Mouse (Mus musculus): ENCODE data around the gene Ppm1a. TPM values are rescaled to one million over a fixed set of nuclear protein-coding genes. Genes with fewer than 3 reads are reported as not detected.

Ppm1a gene
- polyA plus RNA-seq (2014; fragmentation: Nextera tagmentation; extraction: Ambion mirVana) = 109 and 125 TPM in 2 replicates

DNA sequence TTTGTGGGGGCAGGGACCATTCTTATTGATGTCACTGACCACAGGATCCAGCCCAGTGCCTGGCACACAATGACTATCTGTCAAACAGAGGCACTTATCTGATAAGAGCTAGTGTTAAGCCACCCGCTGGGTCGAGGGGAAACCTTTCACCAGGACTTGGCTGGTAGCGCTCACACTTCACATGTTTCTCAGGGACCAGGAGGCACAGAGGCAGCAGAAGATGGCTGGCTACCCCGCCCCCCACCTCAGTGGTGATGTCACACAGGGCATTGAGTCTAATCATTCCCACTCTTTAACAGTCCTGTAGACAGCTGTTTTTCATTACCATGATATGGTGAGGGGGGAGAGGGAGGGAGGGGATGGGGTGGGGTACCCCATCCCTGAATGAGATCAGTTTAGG, at the start of gene Ppm1a:
Ppm1a (plus strand) TSS at position 370 of the 400 bp plus-strand sequence.
- Histone ChIP-seq H3K9me3 (ENCODE audit: control insufficient read depth, low read length) (no peaks in the 10 kb centered on the region), H3K4me2 (replicated peaks) (no peak within 1 kb of the TSS), H3K9ac (no peak within 1 kb of the TSS), H3K36me3 (replicated peaks; ENCODE audit: control insufficient read depth, insufficient read depth) (no peaks in the 10 kb centered on the region), H3K27me3 (ENCODE audit: control insufficient read depth, insufficient read depth, low read length) (no peaks in the 10 kb centered on the region), H3K27ac (no peak within 1 kb of the TSS), H3K4me3 (replicated peaks; ENCODE audit: low read length) (no peak within 1 kb of the TSS), H3K4me1 (replicated peaks; ENCODE audit: control insufficient read depth, insufficient read depth, low read length) (peaks cover 4% of the 10 kb centered on the region)
- DNase-seq (ENCODE audit: low spot score) (no peak), ATAC-seq (ENCODE audit: low FRiP score) (no peak)
- WGBS = 7% methylated on average over 4 of the region's 4 CpGs

DNA sequence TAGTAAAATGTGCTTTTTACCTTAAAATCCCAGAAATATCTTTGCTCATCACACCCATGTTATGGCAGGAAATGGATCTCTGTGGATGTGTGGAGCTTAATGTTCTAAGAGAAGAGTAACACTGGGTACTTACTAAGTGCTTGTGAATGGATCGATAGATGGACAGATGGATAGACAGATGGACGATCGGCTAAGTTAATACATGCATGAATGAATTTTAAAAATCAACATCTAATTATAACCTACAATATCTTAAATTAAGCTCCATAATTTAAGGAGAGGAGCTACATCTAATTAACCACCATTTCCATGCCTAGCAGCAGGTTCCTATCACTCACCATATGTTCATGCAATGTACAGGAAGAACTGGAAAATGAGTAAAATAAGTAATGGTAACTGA, 47.3 kb upstream of the Ppm1a start:
- Histone ChIP-seq H3K9me3 (ENCODE audit: control insufficient read depth, low read length) (0 out of 2 replicates have a peak, but pooled peaks cover 13% of the 10 kb centered on the region), H3K4me1 (replicated peaks; ENCODE audit: control insufficient read depth, insufficient read depth, low read length) (no peaks in the 10 kb centered on the region), H3K4me3 (replicated peaks; ENCODE audit: low read length) (no peak overlapping the region), H3K4me2 (replicated peaks) (no peak overlapping the region), H3K27me3 (ENCODE audit: control insufficient read depth, insufficient read depth, low read length) (no peaks in the 10 kb centered on the region), H3K9ac (no peak overlapping the region), H3K36me3 (replicated peaks; ENCODE audit: control insufficient read depth, insufficient read depth) (no peaks in the 10 kb centered on the region), H3K27ac (no peak overlapping the region)
- ATAC-seq (ENCODE audit: low FRiP score) = no peak
- WGBS = 83% methylated on average over 3 of the region's 3 CpGs
- no peak for DNase-seq (ENCODE audit: low spot score)

DNA sequence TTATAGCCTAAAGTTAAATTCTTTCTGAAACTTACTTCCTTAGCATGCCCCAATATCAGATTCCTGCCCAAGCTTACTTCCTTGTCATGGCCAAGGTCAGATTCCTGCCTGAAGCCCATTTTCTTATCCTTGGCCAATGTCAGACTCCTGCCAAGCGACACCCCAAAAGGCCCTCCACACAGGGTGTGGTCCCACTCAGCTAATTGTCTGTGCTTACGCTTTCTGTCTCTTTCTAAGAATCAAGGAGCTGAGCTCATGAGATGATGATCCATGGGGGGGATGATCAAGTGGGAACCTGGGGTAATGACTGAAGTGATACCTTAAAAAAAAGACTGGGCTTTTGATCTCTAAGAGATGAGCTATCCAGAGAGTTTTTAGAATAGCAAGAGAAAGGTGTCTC, 42.4 kb upstream of the Ppm1a start:
- no peaks in the 10 kb centered on the region for H3K36me3 ChIP-seq (replicated peaks; ENCODE audit: control insufficient read depth, insufficient read depth)
- WGBS = 92% methylated on average over 2 of the region's 2 CpGs
- no peak overlapping the region for H3K27ac ChIP-seq
- no peak for ATAC-seq (ENCODE audit: low FRiP score)
- H3K27me3 ChIP-seq (ENCODE audit: control insufficient read depth, insufficient read depth, low read length) = no peaks in the 10 kb centered on the region
- H3K9me3 ChIP-seq (ENCODE audit: control insufficient read depth, low read length) = 0 out of 2 replicates have a peak, but pooled peaks cover 13% of the 10 kb centered on the region
- H3K9ac ChIP-seq = no peak overlapping the region
- H3K4me1 ChIP-seq (replicated peaks; ENCODE audit: control insufficient read depth, insufficient read depth, low read length) = no peaks in the 10 kb centered on the region
- no peak for DNase-seq (ENCODE audit: low spot score)
- no peak overlapping the region for H3K4me3 ChIP-seq (replicated peaks; ENCODE audit: low read length)
- no peak overlapping the region for H3K4me2 ChIP-seq (replicated peaks)

DNA sequence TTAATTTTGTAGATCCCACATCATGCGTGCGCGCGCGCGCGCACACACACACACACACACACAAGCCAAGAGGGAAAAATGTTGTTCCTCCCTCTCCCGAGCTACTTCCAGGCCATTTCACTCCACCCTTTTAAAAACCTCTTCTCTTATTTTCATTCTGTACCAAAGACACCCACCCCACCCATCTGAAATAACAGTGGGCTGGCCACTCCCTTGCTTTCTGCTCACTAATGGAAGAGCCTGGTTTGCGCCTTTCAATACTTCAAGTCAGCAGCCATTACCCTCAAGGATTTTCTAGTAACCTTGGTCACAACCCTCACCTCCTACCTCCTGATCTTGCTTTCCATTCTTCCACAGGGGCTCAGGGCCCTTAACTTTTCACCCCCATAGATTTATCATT, 41.4 kb upstream of the Ppm1a start:
- no peak for ATAC-seq (ENCODE audit: low FRiP score)
- 0 out of 2 replicates have a peak, but pooled peaks cover 13% of the 10 kb centered on the region for H3K9me3 ChIP-seq (ENCODE audit: control insufficient read depth, low read length)
- H3K27me3 ChIP-seq (ENCODE audit: control insufficient read depth, insufficient read depth, low read length) = no peaks in the 10 kb centered on the region
- no peak overlapping the region for H3K9ac ChIP-seq
- no peaks in the 10 kb centered on the region for H3K4me1 ChIP-seq (replicated peaks; ENCODE audit: control insufficient read depth, insufficient read depth, low read length)
- H3K27ac ChIP-seq = no peak overlapping the region
- no peak overlapping the region for H3K4me3 ChIP-seq (replicated peaks; ENCODE audit: low read length)
- H3K36me3 ChIP-seq (replicated peaks; ENCODE audit: control insufficient read depth, insufficient read depth) = no peaks in the 10 kb centered on the region
- no peak overlapping the region for H3K4me2 ChIP-seq (replicated peaks)
- DNase-seq (ENCODE audit: low spot score) = no peak
- 93% methylated on average over 9 of the region's 9 CpGs for WGBS

DNA sequence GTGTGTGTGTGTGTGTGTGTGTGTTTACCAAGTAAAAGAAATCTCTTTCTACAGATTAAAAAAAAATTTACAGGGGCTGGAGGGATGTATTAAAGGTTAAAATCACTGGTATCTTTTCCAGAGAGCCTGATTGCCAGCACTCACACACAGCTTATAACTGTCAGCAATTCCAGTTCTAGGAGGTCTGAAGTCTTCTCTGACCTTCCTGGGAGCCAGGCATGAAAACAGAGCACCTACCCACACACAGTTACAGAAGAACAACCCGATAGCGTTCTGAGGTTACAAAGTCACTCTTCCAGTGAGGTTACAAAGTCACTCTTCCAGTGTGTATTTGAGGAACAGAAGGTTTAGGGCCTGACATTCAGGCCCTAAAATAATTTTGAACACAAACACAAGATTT, 38.2 kb upstream of the Ppm1a start:
- no peaks in the 10 kb centered on the region for H3K9me3 ChIP-seq (ENCODE audit: control insufficient read depth, low read length)
- H3K4me2 ChIP-seq (replicated peaks) = no peak overlapping the region
- H3K27me3 ChIP-seq (ENCODE audit: control insufficient read depth, insufficient read depth, low read length) = no peaks in the 10 kb centered on the region
- no peaks in the 10 kb centered on the region for H3K4me1 ChIP-seq (replicated peaks; ENCODE audit: control insufficient read depth, insufficient read depth, low read length)
- H3K36me3 ChIP-seq (replicated peaks; ENCODE audit: control insufficient read depth, insufficient read depth) = no peaks in the 10 kb centered on the region
- no peak overlapping the region for H3K27ac ChIP-seq
- H3K9ac ChIP-seq = no peak overlapping the region
- WGBS = 78% methylated on average over 2 of the region's 2 CpGs
- no peak overlapping the region for H3K4me3 ChIP-seq (replicated peaks; ENCODE audit: low read length)
- DNase-seq (ENCODE audit: low spot score) (no peak), ATAC-seq (ENCODE audit: low FRiP score) (no peak)

DNA sequence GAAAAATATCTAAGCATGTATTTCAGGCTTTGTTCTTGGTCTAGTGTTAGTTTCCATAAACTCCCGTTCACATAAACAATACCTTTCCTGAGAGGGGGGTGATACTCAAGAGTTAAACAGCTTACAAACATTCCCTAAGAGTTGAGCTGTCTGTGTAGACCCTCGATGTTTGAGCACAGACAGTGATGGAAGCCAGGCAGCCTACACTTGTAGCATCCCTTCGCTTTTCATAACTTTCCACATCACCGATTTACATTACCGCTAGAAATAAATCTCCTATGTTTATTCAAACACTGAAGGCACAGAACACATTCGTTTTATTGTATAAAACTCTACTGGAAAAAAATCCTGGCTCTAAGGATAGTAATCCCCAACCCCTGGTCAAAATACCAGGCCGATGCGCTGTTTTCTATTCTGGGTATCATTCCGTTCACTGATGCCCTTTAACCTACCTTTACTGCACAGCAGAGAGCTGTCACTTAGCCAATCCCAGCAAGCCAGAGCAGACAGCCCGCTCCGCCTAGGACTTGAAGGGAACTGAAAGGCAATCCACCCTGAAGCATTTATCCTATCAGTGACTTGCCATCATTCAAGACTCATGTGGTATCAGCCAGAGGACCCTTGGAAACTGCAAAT, 37.7 kb upstream of the Ppm1a start:
- no peak overlapping the region for H3K9ac ChIP-seq
- no peak overlapping the region for H3K4me3 ChIP-seq (replicated peaks; ENCODE audit: low read length)
- no peaks in the 10 kb centered on the region for H3K9me3 ChIP-seq (ENCODE audit: control insufficient read depth, low read length)
- H3K27ac ChIP-seq = no peak overlapping the region
- no peaks in the 10 kb centered on the region for H3K27me3 ChIP-seq (ENCODE audit: control insufficient read depth, insufficient read depth, low read length)
- H3K4me1 ChIP-seq (replicated peaks; ENCODE audit: control insufficient read depth, insufficient read depth, low read length) = no peaks in the 10 kb centered on the region
- 83% methylated on average over 11 of the region's 11 CpGs for WGBS
- no peaks in the 10 kb centered on the region for H3K36me3 ChIP-seq (replicated peaks; ENCODE audit: control insufficient read depth, insufficient read depth)
- H3K4me2 ChIP-seq (replicated peaks) = no peak overlapping the region
- ATAC-seq (ENCODE audit: low FRiP score) = no peak
- no peak for DNase-seq (ENCODE audit: low spot score)

DNA sequence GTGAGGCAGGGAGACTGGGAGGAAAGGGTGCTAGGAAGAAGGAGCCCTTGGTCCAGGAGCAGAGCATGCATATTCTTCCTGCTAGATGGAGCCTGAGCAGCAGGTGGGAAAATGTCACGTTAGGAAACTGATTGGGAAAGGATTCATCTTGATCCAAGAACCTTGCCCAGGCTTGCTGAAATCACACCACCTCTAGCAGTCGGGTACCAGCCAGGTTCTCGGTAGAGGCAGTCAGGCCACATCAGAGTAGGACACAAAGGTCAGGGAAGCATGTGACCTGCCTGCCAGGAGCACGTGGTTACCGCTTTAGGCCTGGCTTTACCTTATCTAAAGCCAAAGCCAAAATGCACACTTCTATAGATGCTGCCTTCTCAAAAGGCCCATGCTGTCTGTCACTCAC, 35.5 kb upstream of the Ppm1a start:
- no peak overlapping the region for H3K4me2 ChIP-seq (replicated peaks)
- H3K36me3 ChIP-seq (replicated peaks; ENCODE audit: control insufficient read depth, insufficient read depth) = no peaks in the 10 kb centered on the region
- no peaks in the 10 kb centered on the region for H3K4me1 ChIP-seq (replicated peaks; ENCODE audit: control insufficient read depth, insufficient read depth, low read length)
- H3K9me3 ChIP-seq (ENCODE audit: control insufficient read depth, low read length) = no peaks in the 10 kb centered on the region
- no peak for DNase-seq (ENCODE audit: low spot score)
- WGBS = 85% methylated on average over 5 of the region's 5 CpGs
- no peak overlapping the region for H3K27ac ChIP-seq
- no peak overlapping the region for H3K4me3 ChIP-seq (replicated peaks; ENCODE audit: low read length)
- H3K27me3 ChIP-seq (ENCODE audit: control insufficient read depth, insufficient read depth, low read length) = no peaks in the 10 kb centered on the region
- ATAC-seq (ENCODE audit: low FRiP score) = no peak
- H3K9ac ChIP-seq = no peak overlapping the region

DNA sequence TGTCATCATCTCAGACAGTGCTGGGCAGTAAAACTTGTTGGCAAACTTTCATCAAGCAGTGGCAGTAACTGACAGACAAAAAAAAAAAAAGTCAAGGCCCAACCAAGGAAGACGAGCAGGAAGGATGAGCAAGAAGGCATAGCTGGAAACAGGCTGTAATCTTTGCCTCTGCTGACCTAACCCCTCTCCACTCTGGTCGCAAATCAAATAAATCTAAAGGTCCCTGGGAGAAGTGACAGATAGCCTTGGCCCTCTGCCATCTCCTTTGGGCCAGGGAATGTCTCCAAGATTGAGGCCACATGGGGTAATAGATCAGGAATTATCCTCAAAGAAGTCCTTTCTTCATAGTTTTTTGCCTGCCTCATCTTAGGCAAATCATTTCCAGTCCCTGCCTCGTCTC, 33.3 kb upstream of the Ppm1a start:
- Histone ChIP-seq H3K4me2 (replicated peaks) (no peak overlapping the region), H3K36me3 (replicated peaks; ENCODE audit: control insufficient read depth, insufficient read depth) (no peaks in the 10 kb centered on the region), H3K4me1 (replicated peaks; ENCODE audit: control insufficient read depth, insufficient read depth, low read length) (no peaks in the 10 kb centered on the region), H3K9me3 (ENCODE audit: control insufficient read depth, low read length) (no peaks in the 10 kb centered on the region), H3K27me3 (ENCODE audit: control insufficient read depth, insufficient read depth, low read length) (no peaks in the 10 kb centered on the region), H3K9ac (no peak overlapping the region), H3K4me3 (replicated peaks; ENCODE audit: low read length) (no peak overlapping the region), H3K27ac (no peak overlapping the region)
- no peak for DNase-seq (ENCODE audit: low spot score)
- ATAC-seq (ENCODE audit: low FRiP score) = no peak
- 62% methylated on average over 3 of the region's 3 CpGs for WGBS

DNA sequence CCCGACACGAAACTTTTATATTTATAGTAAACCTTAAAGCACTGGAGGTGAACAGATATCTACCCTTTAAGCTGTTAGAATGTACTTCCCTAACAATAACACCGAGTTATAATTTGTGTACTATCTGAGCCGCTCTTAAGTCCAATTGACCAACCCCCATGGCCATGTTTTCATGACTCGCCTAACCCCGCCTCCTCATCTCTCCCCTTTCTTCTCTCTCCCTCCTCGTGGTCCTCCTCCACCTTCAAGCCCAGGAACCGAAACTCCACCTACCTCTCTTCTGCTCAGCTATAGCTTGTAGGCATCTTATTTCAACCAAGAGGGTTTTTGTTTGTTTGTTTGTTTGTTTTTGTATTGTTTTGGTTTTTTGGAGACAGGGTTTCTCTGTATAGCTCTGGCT, 30.2 kb upstream of the Ppm1a start:
- no peak overlapping the region for H3K9ac ChIP-seq
- no peak overlapping the region for H3K27ac ChIP-seq
- no peak for ATAC-seq (ENCODE audit: low FRiP score)
- no peaks in the 10 kb centered on the region for H3K27me3 ChIP-seq (ENCODE audit: control insufficient read depth, insufficient read depth, low read length)
- H3K4me2 ChIP-seq (replicated peaks) = no peak overlapping the region
- no peak overlapping the region for H3K4me3 ChIP-seq (replicated peaks; ENCODE audit: low read length)
- WGBS = 94% methylated on average over 8 of the region's 8 CpGs
- H3K4me1 ChIP-seq (replicated peaks; ENCODE audit: control insufficient read depth, insufficient read depth, low read length) = no peaks in the 10 kb centered on the region
- H3K9me3 ChIP-seq (ENCODE audit: control insufficient read depth, low read length) = no peaks in the 10 kb centered on the region
- no peaks in the 10 kb centered on the region for H3K36me3 ChIP-seq (replicated peaks; ENCODE audit: control insufficient read depth, insufficient read depth)
- no peak for DNase-seq (ENCODE audit: low spot score)

DNA sequence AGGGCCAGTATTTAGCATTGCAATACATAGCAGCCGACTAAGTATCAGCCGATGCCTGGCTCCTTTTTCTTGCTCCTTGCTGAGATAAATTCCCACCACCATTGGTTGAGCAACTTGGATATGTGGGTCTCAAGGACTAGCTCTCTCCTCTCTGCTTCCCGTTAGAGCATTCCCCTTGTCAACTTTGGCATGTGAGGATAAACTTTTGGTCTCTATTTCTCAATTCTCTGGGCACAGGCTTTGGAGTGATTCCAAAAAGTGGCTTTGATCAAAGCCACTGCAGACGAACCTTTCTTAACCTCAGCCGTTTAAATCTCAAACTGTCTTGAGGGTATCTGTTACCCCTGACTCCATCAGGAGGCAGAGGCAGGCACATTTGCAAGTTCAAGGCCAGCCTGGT, 29.6 kb upstream of the Ppm1a start:
- H3K27ac ChIP-seq = no peak overlapping the region
- DNase-seq (ENCODE audit: low spot score) (no peak), ATAC-seq (ENCODE audit: low FRiP score) (no peak)
- no peak overlapping the region for H3K9ac ChIP-seq
- 80% methylated on average over 5 of the region's 5 CpGs for WGBS
- H3K36me3 ChIP-seq (replicated peaks; ENCODE audit: control insufficient read depth, insufficient read depth) = no peaks in the 10 kb centered on the region
- no peak overlapping the region for H3K4me2 ChIP-seq (replicated peaks)
- no peaks in the 10 kb centered on the region for H3K4me1 ChIP-seq (replicated peaks; ENCODE audit: control insufficient read depth, insufficient read depth, low read length)
- H3K9me3 ChIP-seq (ENCODE audit: control insufficient read depth, low read length) = no peaks in the 10 kb centered on the region
- no peak overlapping the region for H3K4me3 ChIP-seq (replicated peaks; ENCODE audit: low read length)
- no peaks in the 10 kb centered on the region for H3K27me3 ChIP-seq (ENCODE audit: control insufficient read depth, insufficient read depth, low read length)
